Mouse (Mus musculus) E14TG2a.4 (cell line): ENCODE measurements around the gene Hus1b.

Experiments used
- CTCF ChIP-seq: conservative IDR thresholded peaks from 2 replicates; pipeline ENCODE4 v1.5.1; 2014; ENCODE audit warnings: low read length
- NANOG ChIP-seq: IDR thresholded peaks from 2 replicates; pipeline ENCODE4 v1.6.1; 2014; ENCODE audit warnings: borderline replicate concordance, low read length, mixed read lengths
- POU5F1 ChIP-seq: IDR thresholded peaks from 2 replicates; pipeline ENCODE4 v1.6.1; 2014; ENCODE audit warnings: low read length, borderline replicate concordance

DNA sequence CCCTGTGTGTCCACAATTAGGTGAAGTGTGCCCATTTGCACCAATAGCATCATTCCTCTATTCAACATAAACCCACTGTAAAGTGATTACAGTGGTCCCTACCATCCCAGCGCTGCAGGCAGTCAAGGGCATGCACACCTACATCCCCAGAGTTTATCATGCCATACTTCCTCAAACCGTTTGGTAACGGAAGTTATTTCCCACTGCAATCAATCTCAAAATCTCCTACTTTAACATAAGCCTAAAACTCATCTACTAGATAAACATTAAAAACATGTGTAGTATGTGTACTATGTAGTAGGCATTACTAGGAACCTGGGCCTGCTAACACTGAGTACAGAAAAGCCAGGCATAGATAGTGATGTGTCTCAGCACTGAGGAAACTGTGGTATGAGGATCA lies 23.5 kb upstream of the Hus1b start:
- no peak for TF ChIP-seq CTCF
- TF ChIP-seq POU5F1, result no peak
- TF ChIP-seq NANOG, result no peak
